Mouse (Mus musculus): ENCODE measurements around the gene Susd5. TPM values are rescaled to one million over a fixed set of nuclear protein-coding genes. Genes with fewer than 3 reads are reported as not detected.

Gene Susd5
- total and polyA plus RNA-seq, 3 experiments, result not detected

DNA sequence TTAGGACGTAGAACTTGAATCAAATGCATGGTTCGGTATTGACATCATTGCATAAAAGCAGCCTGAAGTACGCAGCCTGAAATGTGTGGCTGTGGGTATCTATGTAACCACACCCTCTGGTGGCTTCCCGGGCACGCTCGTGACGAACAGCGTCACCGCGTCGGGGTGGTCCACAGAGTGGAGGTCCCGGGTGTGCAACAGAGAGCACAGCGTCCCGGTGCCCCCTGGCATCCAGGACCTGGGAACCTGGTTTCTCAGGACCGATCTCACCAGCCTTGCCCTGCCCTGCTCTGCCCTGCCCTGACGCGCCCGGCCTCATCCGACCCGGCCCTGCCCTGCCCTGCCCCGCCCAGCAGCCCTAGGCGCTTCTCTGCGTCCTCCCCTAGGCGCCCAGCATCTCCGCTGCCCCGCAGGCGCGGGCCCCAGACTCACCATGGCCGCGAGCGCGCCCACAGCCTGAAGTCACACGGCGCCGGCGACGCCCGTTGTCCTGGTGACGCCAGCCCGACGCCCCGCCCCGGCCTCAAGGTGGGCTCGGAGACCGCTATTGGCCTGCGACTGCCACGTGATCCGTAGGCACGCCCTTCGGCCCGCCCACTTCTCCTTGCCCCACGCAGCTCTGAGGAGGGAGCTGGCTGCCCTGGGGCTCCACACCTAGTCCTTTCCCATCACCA is 30.5 kb upstream of the Susd5 start:
- in situ Hi-C loops (cut with MboI; ENCODE audit: low pct_ligation_motif_present, low pct_unique_long_range_greater_than_20kb, low sequenced_read_pairs), result no loop called here
- H3K4me1 ChIP-seq (ENCODE audit: control insufficient read depth in 1 of 2, insufficient read depth in 2 of 2), result no peaks in the 10 kb centered on the region; a peak in 1 of 4 replicates
- H3K27me3 ChIP-seq (replicated peaks), result no peaks in the 10 kb centered on the region
- no peaks in the 10 kb centered on the region for H3K9me3 ChIP-seq (replicated peaks; ENCODE audit: low read length)
- DNase-seq (ENCODE audit: extremely low read depth), result peak; percentile 79
- H3K36me3 ChIP-seq (replicated peaks in 1 of 2; ENCODE audit: control insufficient read depth in 1 of 2, insufficient read depth in 1 of 2, low read length in 1 of 2), result no peaks in the 10 kb centered on the region
- H3K79me2 ChIP-seq (replicated peaks; ENCODE audit: control insufficient read depth, extremely low read depth, insufficient read depth, poor library complexity, severe bottlenecking), result no peaks in the 10 kb centered on the region
- TF ChIP-seq ZKSCAN1 (IDR thresholded peaks at IDR 0.05; ENCODE audit: borderline replicate concordance, low read depth, low read length), result no peak
- no peak for TF ChIP-seq MYC (IDR thresholded peaks at IDR 0.05; ENCODE audit: low read depth, low read length)
- TF ChIP-seq MXI1 (IDR thresholded peaks at IDR 0.05; ENCODE audit: low read depth, low read length), result peak; percentile 86
- peak; percentile 75 for TF ChIP-seq USF2 (conservative IDR thresholded peaks at IDR 0.05; ENCODE audit: low read depth, low read length)
- no peak for TF ChIP-seq KAT2A (IDR thresholded peaks at IDR 0.05; ENCODE audit: insufficient replicate concordance, low read length)
- TF ChIP-seq POLR2A (IDR thresholded peaks at IDR 0.05; ENCODE audit: low read depth, low read length), result peak; percentile 27; the same call in 1 of the 2 replicates
- no peak for TF ChIP-seq UBTF (IDR thresholded peaks at IDR 0.05; ENCODE audit: low read depth, low read length)
- peak; percentile 30; the same call in 1 of the 2 replicates for TF ChIP-seq NRF1 (IDR thresholded peaks at IDR 0.05; ENCODE audit: low read depth, low read length)
- TF ChIP-seq USF1 (IDR thresholded peaks at IDR 0.05; ENCODE audit: low read depth, low read length), result peak; percentile 89
- peak; percentile 75 for TF ChIP-seq MAX (IDR thresholded peaks at IDR 0.05; ENCODE audit: low read length)
- no peak for TF ChIP-seq BHLHE40 (IDR thresholded peaks at IDR 0.05; ENCODE audit: low read depth, low read length)
- peak overlapping the region; percentile 37 to 66 (median 56) for H3K4me3 ChIP-seq (replicated peaks in 1 of 3; ENCODE audit: low read depth in 2 of 3, low read length in 2 of 3, poor library complexity in 1 of 3)
- peak overlapping the region; percentile 42; the same call in 1 of the 2 replicates for H3K9ac ChIP-seq (ENCODE audit: insufficient read depth, low read depth)
- dilution Hi-C loops (cut with MboI; ENCODE audit: extremely low pct_ligation_motif_present, extremely low pct_unique_long_range_greater_than_20kb, low sequenced_read_pairs), result no loop called here
- peak overlapping the region; percentile 3; the same call in 1 of the 2 replicates for H3K4me2 ChIP-seq (ENCODE audit: insufficient read depth, low read depth, poor library complexity, severe bottlenecking)
- no peak overlapping the region for H3K27ac ChIP-seq (ENCODE audit: insufficient read depth, low read depth)

DNA sequence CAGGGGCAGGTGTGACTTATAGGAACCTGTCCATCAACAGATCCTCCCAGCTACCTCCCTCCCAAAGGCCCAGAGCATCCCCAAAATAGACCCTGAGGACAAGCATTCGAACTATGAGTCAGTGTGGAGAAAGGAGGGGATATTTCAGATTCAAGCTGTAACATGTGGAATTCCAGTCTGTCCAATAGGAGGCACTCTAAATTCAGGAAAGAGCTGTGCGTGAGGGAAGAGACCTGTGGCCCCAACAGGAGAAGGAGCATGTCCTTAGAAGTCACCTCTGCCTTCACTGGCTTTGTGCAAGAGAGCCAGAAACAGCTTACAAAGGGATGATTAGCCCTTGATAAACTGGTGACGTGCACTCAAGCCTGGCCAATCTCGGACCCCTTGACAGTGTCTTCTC is 16.0 kb upstream of the Susd5 start:
- TF ChIP-seq ZMIZ1 (IDR thresholded peaks at IDR 0.05; ENCODE audit: low read depth, low read length), result no peak
- TF ChIP-seq POLR2A (IDR thresholded peaks at IDR 0.05; ENCODE audit: low read depth, low read length), result no peak
- no peak for TF ChIP-seq ZC3H11A (IDR thresholded peaks at IDR 0.05; ENCODE audit: low read depth, low read length)
- TF ChIP-seq JUND (conservative IDR thresholded peaks at IDR 0.05; ENCODE audit: low read depth, low read length), result no peak
- TF ChIP-seq GABPA (IDR thresholded peaks at IDR 0.05; ENCODE audit: insufficient replicate concordance, low read depth, low read length), result no peak
- TF ChIP-seq RAD21 (IDR thresholded peaks at IDR 0.05; ENCODE audit: low read depth, low read length), result peak; percentile 45
- peak in 1 of 2 experiments; percentile 46; a peak in 2 of 4 replicates for TF ChIP-seq CTCF (conservative IDR thresholded peaks at IDR 0.05 in 1 of 2, IDR thresholded peaks at IDR 0.05 in 1 of 2; ENCODE audit: low read depth in 2 of 2, low read length in 2 of 2)
- Histone ChIP-seq H3K79me2 (replicated peaks; ENCODE audit: control insufficient read depth, extremely low read depth, insufficient read depth, poor library complexity, severe bottlenecking) (no peaks in the 10 kb centered on the region), H3K9ac (ENCODE audit: insufficient read depth, low read depth) (no peak overlapping the region), H3K4me1 (ENCODE audit: control insufficient read depth in 1 of 2, insufficient read depth in 2 of 2) (no peaks in the 10 kb centered on the region), H3K36me3 (replicated peaks in 1 of 2; ENCODE audit: control insufficient read depth in 1 of 2, insufficient read depth in 1 of 2, low read length in 1 of 2) (no peaks in the 10 kb centered on the region), H3K4me2 (ENCODE audit: insufficient read depth, low read depth, poor library complexity, severe bottlenecking) (no peak overlapping the region), H3K27me3 (replicated peaks) (no peaks in the 10 kb centered on the region), H3K27ac (ENCODE audit: insufficient read depth, low read depth) (no peak overlapping the region), H3K9me3 (replicated peaks; ENCODE audit: low read length) (no peaks in the 10 kb centered on the region), H3K4me3 (replicated peaks in 1 of 3; ENCODE audit: low read depth in 2 of 3, low read length in 2 of 3, poor library complexity in 1 of 3) (no peak overlapping the region)
- DNase-seq (ENCODE audit: extremely low read depth), result peak; percentile 5
- in situ Hi-C loops (cut with MboI; ENCODE audit: low pct_ligation_motif_present, low pct_unique_long_range_greater_than_20kb, low sequenced_read_pairs), result no loop called here
- dilution Hi-C loops (cut with MboI; ENCODE audit: extremely low pct_ligation_motif_present, extremely low pct_unique_long_range_greater_than_20kb, low sequenced_read_pairs), result no loop called here

Measured in CH12.LX (cell line).